Mouse (Mus musculus): ENCODE data around the gene Bet1l.

- TF ChIP-seq CTCF (IDR thresholded peaks at IDR 0.05; ENCODE audit: low read depth) (no peak), EP300 (IDR thresholded peaks at IDR 0.05; ENCODE audit: low read depth) (no peak)
Measured at GRCm38 (mm10) chr7:140840750-140841735, 16.3 kb downstream of the Bet1l start.

Measured in heart, postnatal 0 days (tissue).